Mouse (Mus musculus) myocyte (in vitro differentiated cells): ENCODE measurements around the gene Xylb. TPM values are rescaled to one million over a fixed set of nuclear protein-coding genes. Genes with fewer than 3 reads are reported as not detected.

Experiments
- H3K27me3 ChIP-seq: one replicate; pipeline ENCODE4 v1.6.1; 2011; ENCODE audit not compliant: control insufficient read depth, insufficient read depth, insufficient read length
- H3K36me3 ChIP-seq: one replicate; pipeline ENCODE4 v1.6.1; 2011; ENCODE audit not compliant: control insufficient read depth, insufficient read depth
- H3K4me2 ChIP-seq: one replicate; pipeline ENCODE4 v1.6.1; 2011; ENCODE audit warnings: low read depth, control low read depth
- H3K4me3 ChIP-seq: one replicate; pipeline ENCODE4 v1.5.1; 2011; ENCODE audit warnings: mild to moderate bottlenecking, control low read depth, moderate library complexity
- H3K79me2 ChIP-seq: one replicate; pipeline ENCODE4 v1.6.1; 2011; ENCODE audit not compliant: control insufficient read depth, insufficient read depth
- H3ac ChIP-seq: one replicate; pipeline ENCODE4 v1.6.1; 2011; ENCODE audit not compliant: control insufficient read depth, insufficient read length
- CEBPB ChIP-seq: IDR thresholded peaks from 2 replicates; pipeline ENCODE4 v1.6.1; 2011; ENCODE audit warnings: mild to moderate bottlenecking, moderate library complexity; ENCODE audit not compliant: poor library complexity, insufficient read depth, severe bottlenecking
- E2F4 ChIP-seq: IDR thresholded peaks from one replicate; pipeline ENCODE4 v1.6.1; 2011; ENCODE audit warnings: mild to moderate bottlenecking, control low read depth, moderate library complexity; ENCODE audit not compliant: insufficient read depth
- MAX ChIP-seq: IDR thresholded peaks from one replicate; pipeline ENCODE4 v1.6.1; 2011; ENCODE audit warnings: low read depth, mild to moderate bottlenecking, control low read depth
- MYOD1 ChIP-seq, 3 experiments: IDR thresholded peaks; one replicate each; pipeline ENCODE4 v1.6.1; 2011; ENCODE audit warnings: control low read depth in 2 of 3, low read depth in 2 of 3, mild to moderate bottlenecking in 2 of 3, moderate library complexity in 1 of 3; ENCODE audit not compliant: insufficient read length in 2 of 3, control insufficient read depth in 1 of 3
- MYOG ChIP-seq, 3 experiments: IDR thresholded peaks; one replicate each; pipeline ENCODE4 v1.6.1; 2011; ENCODE audit warnings: control low read depth in 2 of 3, low read depth in 2 of 3, mild to moderate bottlenecking in 2 of 3; ENCODE audit not compliant: insufficient read length in 2 of 3, control insufficient read depth in 1 of 3, insufficient read depth in 1 of 3
- POLR2A ChIP-seq: IDR thresholded peaks from one replicate; pipeline ENCODE4 v1.6.1; 2011; ENCODE audit warnings: low read depth, mild to moderate bottlenecking, control low read depth, moderate library complexity; ENCODE audit not compliant: insufficient read length
- POLR2AphosphoS2 ChIP-seq: IDR thresholded peaks from one replicate; pipeline ENCODE4 v1.6.1; 2011; ENCODE audit warnings: low read depth, control low read depth; ENCODE audit not compliant: insufficient read length
- REST ChIP-seq: IDR thresholded peaks from one replicate; pipeline ENCODE4 v1.6.1; 2011; ENCODE audit warnings: mild to moderate bottlenecking, control low read depth, moderate library complexity; ENCODE audit not compliant: insufficient read depth, insufficient read length
- SRF ChIP-seq: IDR thresholded peaks from one replicate; pipeline ENCODE4 v1.6.1; 2011; ENCODE audit warnings: low read depth; ENCODE audit not compliant: control insufficient read depth, insufficient read length
- TCF12 ChIP-seq: IDR thresholded peaks from one replicate; pipeline ENCODE4 v1.6.1; 2011; ENCODE audit warnings: mild to moderate bottlenecking, control low read depth; ENCODE audit not compliant: poor library complexity, insufficient read depth, severe bottlenecking
- TCF3 ChIP-seq: IDR thresholded peaks from one replicate; pipeline ENCODE4 v1.6.1; 2011; ENCODE audit warnings: low read depth, control low read depth; ENCODE audit not compliant: insufficient read length
- USF1 ChIP-seq: IDR thresholded peaks from one replicate; pipeline ENCODE4 v1.6.1; 2011; ENCODE audit warnings: low read depth, mild to moderate bottlenecking, control low read depth, moderate library complexity
- polyA plus RNA-seq: library from polyadenylated mRNA; unstranded; fragments of >200 nt; fragmentation: generic; extraction: Trizol; gene quantifications from one replicate; pipeline ENCODE4 v1.2.1, GENCODE M21; 2012; ENCODE audit warnings: missing spikeins

Xylb gene
- polyA plus RNA-seq, 1 experiment = 1.7 TPM

GRCm38 (mm10) chr9:119388956-119389355, 31.8 kb downstream of the Xylb start:
- H3K36me3 ChIP-seq = no peaks in the 10 kb centered on the region
- H3ac ChIP-seq = no peak overlapping the region
- H3K4me2 ChIP-seq = no peak overlapping the region
- TF ChIP-seq REST (peak; percentile 76), MYOD1 (IDR thresholded peaks at IDR 0.05; ENCODE audit: control insufficient read depth in 1 of 3, insufficient read length in 2 of 3, low read depth in 2 of 3) (no peak)
- H3K79me2 ChIP-seq = no peaks in the 10 kb centered on the region
- no peak overlapping the region for H3K4me3 ChIP-seq
- H3K27me3 ChIP-seq = no peaks in the 10 kb centered on the region

GRCm38 (mm10) chr9:119390214-119390613, 33.0 kb downstream of the Xylb start:
- Histone ChIP-seq H3K79me2 (no peaks in the 10 kb centered on the region), H3ac (no peak overlapping the region), H3K27me3 (no peaks in the 10 kb centered on the region), H3K36me3 (no peaks in the 10 kb centered on the region), H3K4me2 (no peak overlapping the region), H3K4me3 (no peak overlapping the region)
- TF ChIP-seq MAX (no peak), TCF12 (no peak), E2F4 (no peak), MYOD1 (IDR thresholded peaks at IDR 0.05; ENCODE audit: control insufficient read depth in 1 of 3, insufficient read length in 2 of 3, low read depth in 2 of 3) (no peak), POLR2AphosphoS2 (no peak), SRF (no peak), REST (no peak), TCF3 (no peak)

GRCm38 (mm10) chr9:119394808-119395207, 37.6 kb downstream of the Xylb start:
- Histone ChIP-seq H3K27me3 (peaks cover 5% of the 10 kb centered on the region), H3K4me3 (no peak overlapping the region), H3K36me3 (no peaks in the 10 kb centered on the region), H3K79me2 (no peaks in the 10 kb centered on the region), H3K4me2 (no peak overlapping the region), H3ac (no peak overlapping the region)
- TF ChIP-seq POLR2AphosphoS2 = no peak
- no peak for TF ChIP-seq MYOG (IDR thresholded peaks at IDR 0.05; ENCODE audit: control insufficient read depth in 1 of 3, insufficient read depth in 1 of 3, insufficient read length in 2 of 3, low read depth in 2 of 3)
- TF ChIP-seq MYOD1 (IDR thresholded peaks at IDR 0.05; ENCODE audit: control insufficient read depth in 1 of 3, insufficient read length in 2 of 3, low read depth in 2 of 3) = no peak
- no peak for TF ChIP-seq TCF12
- TF ChIP-seq SRF = no peak
- no peak for TF ChIP-seq TCF3
- TF ChIP-seq CEBPB = no peak
- no peak for TF ChIP-seq MAX
- no peak for TF ChIP-seq USF1
- no peak for TF ChIP-seq REST
- no peak for TF ChIP-seq E2F4
- TF ChIP-seq POLR2A = no peak

GRCm38 (mm10) chr9:119401351-119401750, 44.2 kb downstream of the Xylb start:
- Histone ChIP-seq H3K27me3 (peaks cover 11% of the 10 kb centered on the region), H3ac (no peak overlapping the region), H3K4me2 (peak overlapping the region; percentile 91), H3K36me3 (no peaks in the 10 kb centered on the region), H3K4me3 (no peak overlapping the region), H3K79me2 (no peaks in the 10 kb centered on the region)
- TF ChIP-seq USF1 (no peak), E2F4 (no peak), CEBPB (no peak), MYOD1 (IDR thresholded peaks at IDR 0.05; ENCODE audit: control insufficient read depth in 1 of 3, insufficient read length in 2 of 3, low read depth in 2 of 3) (no peak), POLR2AphosphoS2 (no peak), SRF (no peak), REST (no peak), MYOG (IDR thresholded peaks at IDR 0.05; ENCODE audit: control insufficient read depth in 1 of 3, insufficient read depth in 1 of 3, insufficient read length in 2 of 3, low read depth in 2 of 3) (no peak), POLR2A (no peak), TCF12 (no peak), TCF3 (no peak), MAX (no peak)

- no peaks in the 10 kb centered on the region for H3K79me2 ChIP-seq
- peak within 1 kb of the TSS; percentile 28 for H3ac ChIP-seq
- H3K4me2 ChIP-seq = peak within 1 kb of the TSS; percentile 93
- TF ChIP-seq REST (no peak), SRF (no peak), POLR2A (no peak), MAX (no peak), CEBPB (no peak), USF1 (no peak), MYOG (IDR thresholded peaks at IDR 0.05; ENCODE audit: control insufficient read depth in 1 of 3, insufficient read depth in 1 of 3, insufficient read length in 2 of 3, low read depth in 2 of 3) (no peak), MYOD1 (IDR thresholded peaks at IDR 0.05; ENCODE audit: control insufficient read depth in 1 of 3, insufficient read length in 2 of 3, low read depth in 2 of 3) (no peak)
- peaks cover 11% of the 10 kb centered on the region for H3K27me3 ChIP-seq
- H3K4me3 ChIP-seq = peak within 1 kb of the TSS; percentile 28
- no peaks in the 10 kb centered on the region for H3K36me3 ChIP-seq
These were observed 44.6 kb downstream of the Xylb start, which contains the start of gene Acvr2b for GRCm38 (mm10) chr9:119401801-119402214. Acvr2b (plus strand) TSS chr9:119402118.
